Mouse (Mus musculus) C2C12 (cell line): ENCODE data around the gene Zic4.

ENCODE experiments used
- CEBPB ChIP-seq: IDR thresholded peaks from one replicate; pipeline ENCODE4 v1.6.1; 2011; ENCODE audit warnings: low read depth, mild to moderate bottlenecking, control low read depth, moderate library complexity
- CTCF ChIP-seq: IDR thresholded peaks from one replicate; pipeline ENCODE4 v1.5.1; 2011; ENCODE audit not compliant: control insufficient read depth, insufficient read depth, insufficient read length
- MAX ChIP-seq: IDR thresholded peaks from one replicate; pipeline ENCODE4 v1.6.1; 2011; ENCODE audit warnings: mild to moderate bottlenecking, control low read depth

- no peak for TF ChIP-seq CTCF
- TF ChIP-seq MAX, result no peak
- no peak for TF ChIP-seq CEBPB
These were observed 5.9 kb upstream of the Zic4 start for GRCm38 (mm10) chr9:91356353-91356740.
